Mouse (Mus musculus) T-helper 2 cell (primary cell): ENCODE results near the gene Tmem132d.

Experiments used
- in situ Hi-C: fragments of 300-600 bp; cut with MboI, MseI; formaldehyde crosslinking; loops from one replicate; pipeline ENCODE4 v1.15.1; 2025; ENCODE audit warnings: high pct_unique_total_duplicates

Gene Tmem132d

DNA sequence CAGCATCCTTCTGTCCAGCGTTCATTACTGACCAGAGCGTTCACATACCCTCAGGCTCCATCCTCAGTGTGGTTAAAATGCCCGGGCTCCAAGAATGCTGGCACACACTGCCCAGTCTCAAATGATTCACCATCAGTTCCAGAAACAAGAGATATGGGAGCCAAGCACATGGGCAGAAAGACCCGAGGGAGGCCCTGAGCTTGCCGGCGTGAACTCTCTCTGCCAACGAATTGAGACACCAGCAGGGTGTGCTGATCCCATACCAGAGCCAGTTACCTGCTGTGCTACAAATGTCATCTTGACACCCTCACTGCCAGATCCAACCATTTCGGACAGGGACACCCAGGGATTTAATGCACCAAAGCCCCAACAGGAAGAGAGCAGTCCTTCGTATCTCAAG is 25.3 kb downstream of the Tmem132d start:
- in situ Hi-C loops = no loop called here

DNA sequence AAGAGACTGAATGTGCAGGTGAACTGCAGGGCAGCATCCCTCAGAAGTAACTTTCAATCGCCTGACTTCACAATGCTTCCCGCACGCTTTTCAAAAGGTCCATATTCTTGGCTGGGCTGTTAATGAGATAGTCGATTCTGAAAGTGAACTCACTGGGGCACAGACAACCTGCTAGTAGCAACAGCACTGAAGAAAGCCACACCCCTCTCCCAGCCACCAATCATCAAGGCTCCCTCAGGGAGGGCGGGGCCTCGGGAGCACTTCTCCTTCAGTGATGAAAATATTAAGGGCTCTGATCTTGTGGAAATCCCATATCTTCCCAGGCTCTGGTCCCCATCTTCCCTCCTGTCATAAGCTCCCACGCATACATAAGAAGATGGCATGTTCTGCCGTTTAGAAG is 27.8 kb downstream of the Tmem132d start:
- in situ Hi-C loops = no loop called here

DNA sequence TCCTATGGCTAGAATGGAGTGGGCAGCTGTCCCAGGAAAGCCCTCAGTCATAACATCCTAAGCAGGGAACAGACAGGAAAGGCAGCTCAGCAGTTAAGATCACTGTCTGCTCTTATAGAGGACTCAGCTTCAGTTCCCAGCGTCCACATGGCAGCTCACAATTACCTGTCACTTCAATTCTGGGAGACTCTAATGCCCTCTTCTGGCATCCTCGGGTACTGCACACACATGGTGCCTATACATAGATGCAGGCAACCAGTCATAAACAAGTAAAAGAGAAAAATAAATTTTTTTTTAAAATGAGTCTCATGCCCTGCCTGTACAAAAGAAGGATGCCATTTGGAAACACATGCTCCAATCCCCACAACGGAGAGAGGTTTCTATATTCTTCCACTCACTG is 28.7 kb downstream of the Tmem132d start:
- in situ Hi-C loops = no loop called here

DNA sequence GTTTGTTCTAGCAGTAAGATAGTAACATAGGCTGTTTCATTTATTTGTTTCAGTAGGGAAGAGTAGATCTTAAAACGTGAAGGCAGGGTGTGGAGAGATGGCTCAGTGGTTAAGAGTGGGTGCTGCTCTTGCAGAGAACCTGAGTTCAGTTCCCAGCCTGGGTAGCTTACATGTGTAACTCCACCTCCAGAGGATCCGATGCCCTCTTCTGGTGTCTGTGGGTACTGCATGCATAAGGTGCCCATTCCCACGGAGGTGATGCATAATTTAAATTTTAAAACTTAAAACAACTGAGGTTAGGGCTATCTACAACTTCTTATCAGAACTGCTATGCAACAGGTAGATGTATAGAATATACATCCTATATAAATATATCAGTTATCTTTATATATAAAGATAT is 40.5 kb downstream of the Tmem132d start:
- in situ Hi-C loops = no loop called here

DNA sequence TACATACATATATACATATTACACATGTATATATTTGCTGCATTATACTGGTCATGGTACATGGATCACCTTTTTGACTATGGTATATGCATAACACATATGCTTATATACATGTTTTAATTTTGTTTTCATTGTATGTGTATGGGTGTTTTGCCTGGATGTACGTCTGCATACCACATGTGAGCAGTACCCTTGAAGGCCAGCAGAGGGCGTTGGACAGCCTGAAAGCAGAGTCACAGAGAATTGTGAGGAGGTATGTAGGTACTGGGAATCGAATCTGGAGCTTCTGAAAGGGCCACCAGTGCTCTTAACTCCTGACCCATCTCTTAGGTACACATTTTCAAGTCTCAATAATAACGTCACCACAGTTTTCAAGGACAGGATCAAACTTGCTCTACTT is 43.2 kb downstream of the Tmem132d start:
- in situ Hi-C loops = no loop called here

DNA sequence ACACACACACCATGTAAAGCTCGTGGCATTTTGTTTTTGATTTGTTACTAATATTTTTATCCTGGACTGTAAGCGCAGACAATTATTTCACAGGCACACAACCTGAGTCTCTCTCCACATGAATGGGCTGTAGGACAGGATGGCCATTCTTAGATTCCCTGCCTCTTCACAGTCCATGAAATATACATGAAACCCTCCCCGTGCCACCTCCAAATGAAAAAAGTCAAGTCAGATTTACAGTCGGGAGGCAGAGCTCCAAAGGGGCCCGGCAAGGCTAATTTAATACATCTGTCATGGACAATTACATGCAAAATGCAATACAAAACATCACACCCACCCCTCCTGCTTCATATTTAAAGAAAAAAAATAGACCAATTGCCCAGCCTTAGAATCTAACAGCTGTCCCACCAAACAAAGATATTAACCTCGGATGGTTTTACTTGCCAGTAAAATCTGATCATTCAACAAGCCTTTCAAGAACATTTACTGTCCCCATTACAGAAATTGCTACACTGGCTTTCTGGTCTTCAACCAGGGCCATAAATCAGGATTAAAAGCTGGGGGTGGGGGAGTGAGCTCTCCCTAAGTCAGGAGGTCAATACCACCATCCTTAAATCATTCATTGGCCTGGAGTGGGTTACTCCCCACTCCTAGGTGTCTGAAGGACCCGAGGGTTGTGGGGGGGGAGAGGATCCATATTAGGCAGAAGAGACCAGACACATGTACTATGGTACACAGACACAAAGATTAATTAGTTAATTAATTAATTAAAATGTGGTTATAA is 44.3 kb downstream of the Tmem132d start:
- in situ Hi-C loops = no loop called here

DNA sequence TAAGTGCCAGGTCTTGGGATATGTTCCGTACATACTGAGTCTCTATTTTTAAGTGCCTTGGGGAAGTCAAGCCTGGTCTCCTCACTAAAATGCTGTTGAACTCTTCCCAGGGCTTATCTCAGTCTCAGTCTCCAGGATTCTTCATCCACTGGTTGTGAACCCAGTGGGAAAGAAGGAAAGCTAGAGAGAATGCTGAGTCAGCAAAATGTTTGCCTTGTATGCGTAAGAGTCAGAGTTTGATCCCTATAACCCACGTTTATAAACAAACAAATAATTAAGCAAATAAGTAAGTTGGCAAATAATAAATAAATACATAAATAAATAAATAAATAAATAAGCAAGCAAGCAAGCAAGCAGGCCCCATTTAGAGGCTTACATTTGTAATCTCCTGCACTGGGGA is 63.1 kb downstream of the Tmem132d start:
- in situ Hi-C loops = no loop called here

DNA sequence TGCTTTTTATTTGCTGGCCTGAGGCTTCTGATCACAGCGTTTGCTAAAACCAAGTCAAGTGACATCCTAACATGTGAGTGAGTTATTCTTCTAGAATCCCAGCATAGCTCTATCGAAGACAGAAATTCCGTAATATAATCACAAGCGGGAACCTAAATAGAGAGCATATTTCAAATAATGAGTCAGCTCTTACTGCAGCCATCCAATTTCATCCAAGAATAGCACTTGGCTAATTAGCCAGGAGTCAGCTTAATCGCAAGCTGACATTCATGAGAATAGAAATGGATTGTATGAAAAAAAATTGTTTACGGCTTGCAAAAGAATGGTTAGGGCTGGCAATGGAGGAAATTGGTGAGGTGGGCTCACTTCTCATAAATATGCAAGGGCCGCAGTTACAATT is 63.8 kb downstream of the Tmem132d start:
- in situ Hi-C loops = no loop called here

DNA sequence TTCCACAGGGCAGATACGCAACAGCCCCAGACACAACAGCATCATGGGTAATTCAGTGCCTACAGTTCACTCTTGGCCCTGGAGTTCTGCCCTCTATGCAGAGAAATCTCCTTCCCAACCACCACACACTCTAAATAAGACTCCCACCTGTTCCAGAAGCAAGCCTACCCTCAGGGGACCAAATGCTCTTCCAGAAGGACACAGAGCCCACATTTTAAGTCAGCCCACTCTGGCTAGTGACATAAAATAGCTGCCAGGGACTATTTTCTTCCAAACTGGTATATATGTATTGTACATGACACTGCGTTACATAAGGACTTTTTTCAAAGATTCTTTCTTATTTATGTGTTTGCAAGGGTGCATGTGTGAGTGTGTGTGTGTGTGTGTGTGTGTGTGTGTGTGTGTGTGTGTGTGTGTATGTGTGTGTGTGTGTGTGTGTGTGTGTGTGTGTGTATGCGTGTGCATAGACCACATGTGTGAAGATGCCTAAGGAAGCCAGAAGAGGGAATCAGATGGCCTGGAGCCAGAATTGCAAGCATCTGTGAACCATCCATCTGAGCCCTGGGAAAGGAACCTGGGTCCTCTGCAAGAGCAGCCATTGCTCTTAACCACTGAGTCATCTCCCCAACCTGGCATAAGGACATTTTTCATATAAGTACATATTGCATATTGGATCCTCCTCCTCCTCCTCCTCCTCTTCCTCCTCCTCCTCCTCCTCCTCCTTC is 67.5 kb downstream of the Tmem132d start:
- in situ Hi-C loops = no loop called here

DNA sequence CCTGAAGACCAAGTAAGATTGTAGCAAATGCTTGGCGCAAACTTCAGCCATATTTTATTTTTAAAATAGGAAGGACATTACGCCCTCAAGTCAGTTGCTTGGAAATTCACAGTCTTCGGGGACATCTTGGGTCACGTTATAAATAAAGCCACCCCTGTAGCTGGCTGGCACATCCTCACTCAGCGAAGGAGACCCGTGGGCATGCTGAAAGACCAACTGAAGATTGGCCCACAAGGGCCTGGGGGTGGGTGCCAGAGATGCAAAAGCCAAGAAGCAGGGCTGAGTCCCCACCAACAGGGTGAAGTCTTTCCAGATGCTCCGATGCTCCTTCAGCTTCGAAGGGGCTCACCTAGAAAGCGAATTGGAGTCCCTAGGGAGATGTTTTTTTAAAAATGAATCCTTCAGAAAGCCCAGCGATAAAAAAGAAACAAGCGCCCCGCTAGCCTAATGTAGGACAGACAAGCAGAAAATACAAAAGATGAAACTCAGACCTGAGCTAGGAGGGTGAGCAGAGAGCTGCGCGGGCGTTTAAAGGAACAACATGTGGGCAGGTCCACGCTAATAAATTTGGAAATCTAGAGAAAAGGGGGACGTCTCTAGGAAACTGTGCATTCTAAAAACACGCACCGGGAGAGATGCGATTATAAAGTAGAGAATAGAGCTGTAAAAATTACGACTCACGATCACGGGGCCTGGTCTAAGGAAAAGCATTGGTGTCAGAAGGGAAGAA is 71.8 kb downstream of the Tmem132d start:
- in situ Hi-C loops = no loop called here

DNA sequence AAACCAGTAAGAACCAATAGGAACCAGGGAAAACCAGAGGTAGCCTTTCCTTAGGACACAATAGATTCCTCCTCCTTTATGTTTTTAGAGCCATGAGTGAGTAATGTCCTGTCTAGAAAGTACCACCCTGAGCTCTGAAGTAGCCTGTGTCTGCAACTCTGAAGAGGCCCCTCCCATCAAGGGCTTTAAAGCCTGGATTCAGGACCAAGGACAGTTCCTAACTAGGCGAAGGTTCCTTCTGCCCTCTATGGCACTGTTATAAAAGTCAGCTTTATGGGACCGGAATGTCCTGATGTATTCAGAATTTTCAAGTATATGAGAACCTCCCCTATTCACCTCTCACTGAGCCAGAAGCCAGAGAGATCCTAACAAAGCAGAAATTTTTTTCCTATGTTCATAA is 84.0 kb downstream of the Tmem132d start:
- in situ Hi-C loops = no loop called here

DNA sequence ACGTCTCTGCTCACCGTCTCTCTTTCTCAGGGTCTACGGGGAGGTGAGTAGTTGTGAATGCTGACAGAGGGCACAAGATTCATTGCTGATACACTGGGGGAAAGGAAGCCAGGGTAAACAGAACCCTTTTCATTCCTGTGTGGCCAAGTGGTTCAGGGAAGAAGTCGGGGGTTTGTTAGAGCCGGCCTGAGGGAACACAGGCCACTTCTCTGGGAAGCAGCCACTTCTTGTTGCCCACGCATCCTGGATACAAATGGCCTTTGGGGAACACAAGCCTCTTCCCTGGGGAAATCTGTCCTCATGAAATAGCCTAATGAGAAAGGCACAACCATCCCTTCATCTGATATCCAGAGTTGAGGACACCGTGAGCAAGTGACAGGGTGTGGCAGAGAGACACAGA is 96.0 kb downstream of the Tmem132d start:
- in situ Hi-C loops = no loop called here

DNA sequence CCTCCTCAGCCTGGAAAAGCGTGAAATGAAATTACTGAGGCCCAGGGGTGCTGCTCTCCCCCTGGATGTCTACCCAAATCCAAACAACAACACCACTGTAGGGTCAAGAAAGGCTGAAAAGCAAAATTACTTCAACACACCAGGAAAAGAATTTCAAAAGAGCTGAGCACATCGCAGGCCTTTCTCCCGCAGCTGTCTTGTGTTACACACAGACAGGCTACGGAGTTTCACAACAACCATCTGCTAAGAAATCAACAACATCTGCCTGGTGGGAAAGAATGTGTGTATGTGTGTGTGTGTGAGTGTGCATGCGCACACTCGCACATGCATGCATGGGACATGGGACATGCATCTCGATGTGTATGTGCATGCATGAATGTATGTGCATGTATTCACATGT is 100.1 kb downstream of the Tmem132d start:
- in situ Hi-C loops = no loop called here

DNA sequence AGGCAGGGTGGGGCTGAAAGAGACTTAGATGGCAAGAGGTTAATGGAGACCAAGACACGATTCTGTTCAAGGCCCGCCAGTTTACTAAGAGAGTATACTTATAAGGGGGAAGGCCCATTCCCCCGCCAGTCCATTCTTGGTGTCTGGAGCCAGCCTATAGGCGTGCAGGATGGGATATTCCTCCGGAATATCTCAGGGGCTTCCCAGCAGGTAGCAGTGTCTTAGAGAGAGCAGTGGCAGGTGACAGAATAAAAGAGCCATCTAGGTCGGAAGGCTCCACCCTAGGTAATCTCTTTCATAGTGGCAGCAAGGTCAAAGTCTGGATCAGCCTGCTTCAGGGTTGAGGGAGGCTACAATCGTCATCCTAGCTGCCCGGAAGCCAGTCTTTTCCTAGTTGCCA is 102.5 kb downstream of the Tmem132d start:
- in situ Hi-C loops = no loop called here

DNA sequence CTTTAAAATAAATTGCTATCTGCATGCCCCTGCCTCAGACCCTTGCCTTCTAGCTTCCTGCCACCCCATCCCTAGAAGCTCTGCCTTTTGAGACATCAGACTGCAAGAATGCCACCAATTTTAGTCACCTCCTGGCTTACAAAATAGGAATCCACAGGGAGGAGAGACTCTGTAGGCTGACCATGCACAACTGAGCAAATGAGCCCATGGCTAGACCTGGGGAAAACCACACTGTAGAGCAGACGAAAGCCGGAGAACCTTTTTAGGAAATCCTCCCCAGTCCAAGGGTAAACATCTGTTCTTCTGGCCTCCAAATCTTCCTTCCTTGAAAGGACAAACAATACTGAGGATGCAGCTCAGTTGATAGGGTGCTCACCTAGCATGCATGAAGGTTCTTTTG is 130.5 kb downstream of the Tmem132d start:
- in situ Hi-C loops = no loop called here

DNA sequence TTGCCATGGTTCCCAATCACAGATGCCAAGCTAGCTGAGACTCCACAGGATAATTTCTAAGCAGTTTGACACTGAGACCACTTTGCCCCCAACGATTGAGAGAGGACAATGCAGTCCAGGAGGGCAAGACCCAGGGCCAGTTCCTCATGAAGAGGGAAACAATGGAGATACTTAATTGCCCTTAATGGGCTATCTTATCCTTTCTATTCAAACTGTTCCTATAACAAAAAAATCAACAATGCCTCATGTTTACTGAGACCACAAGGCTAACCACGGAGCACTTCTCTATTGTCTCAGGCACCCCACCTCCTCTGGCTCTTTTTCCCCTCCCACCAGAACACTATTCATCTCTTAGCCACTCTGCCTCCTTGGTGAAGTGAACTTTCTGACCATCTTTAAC is 141.7 kb downstream of the Tmem132d start:
- in situ Hi-C loops = no loop called here

DNA sequence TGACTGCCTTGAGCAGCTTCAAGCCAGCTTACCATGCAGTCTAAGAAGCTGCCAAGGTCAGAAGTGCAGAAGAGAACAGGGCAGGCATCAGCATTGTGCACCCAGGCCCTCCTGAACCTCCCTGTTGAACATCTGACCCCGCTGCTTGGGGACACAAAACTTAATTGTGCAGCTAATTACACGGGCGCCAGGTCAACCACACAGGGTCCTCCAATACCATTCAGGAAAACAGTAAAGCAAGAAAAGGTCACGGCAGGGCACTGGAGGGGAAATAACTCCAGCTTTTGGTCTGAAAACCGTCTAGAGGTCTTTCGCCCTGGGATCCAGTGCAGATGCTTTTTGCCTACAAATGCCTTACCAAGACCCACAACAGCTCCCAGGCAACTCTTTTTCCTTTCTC is 159.6 kb downstream of the Tmem132d start:
- in situ Hi-C loops = no loop called here

DNA sequence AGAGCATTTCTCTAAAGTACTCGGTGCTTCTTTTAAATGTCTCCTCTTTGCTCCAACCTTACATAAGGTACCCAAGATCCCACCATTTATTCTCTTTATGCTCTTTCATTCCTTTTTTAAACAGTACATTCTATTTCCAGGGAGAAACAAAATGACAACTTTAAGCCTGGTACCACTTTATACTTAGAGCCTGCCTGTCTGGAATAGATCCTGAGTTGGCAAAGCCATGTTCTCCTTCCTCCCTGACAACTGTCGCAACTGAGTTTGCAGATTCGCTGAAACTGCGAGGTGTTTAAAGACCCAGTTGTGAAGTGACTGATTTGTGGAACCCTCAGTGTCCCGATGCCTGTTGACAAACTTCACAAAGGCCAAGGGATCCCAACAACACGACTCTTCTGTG is 165.5 kb downstream of the Tmem132d start:
- in situ Hi-C loops = no loop called here

DNA sequence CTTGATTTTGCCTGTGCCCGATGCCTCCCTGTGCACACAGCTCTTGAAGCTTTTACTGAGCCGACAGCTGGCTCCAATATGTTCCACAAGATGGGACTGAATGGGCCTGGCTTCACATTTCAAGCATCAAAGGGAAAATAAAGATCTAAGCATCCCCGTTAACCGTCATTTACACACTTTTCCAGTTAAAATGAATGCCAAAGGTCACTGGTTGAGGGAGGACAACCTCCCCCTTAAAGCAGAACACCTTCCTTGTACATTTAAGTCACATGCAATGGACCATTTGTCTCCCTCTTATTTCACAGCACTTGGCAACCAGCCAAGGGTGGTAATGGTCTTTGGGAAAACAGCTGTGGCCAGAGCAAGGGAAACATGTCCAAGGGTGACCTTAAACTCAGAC is 188.7 kb downstream of the Tmem132d start:
- in situ Hi-C loops = no loop called here

DNA sequence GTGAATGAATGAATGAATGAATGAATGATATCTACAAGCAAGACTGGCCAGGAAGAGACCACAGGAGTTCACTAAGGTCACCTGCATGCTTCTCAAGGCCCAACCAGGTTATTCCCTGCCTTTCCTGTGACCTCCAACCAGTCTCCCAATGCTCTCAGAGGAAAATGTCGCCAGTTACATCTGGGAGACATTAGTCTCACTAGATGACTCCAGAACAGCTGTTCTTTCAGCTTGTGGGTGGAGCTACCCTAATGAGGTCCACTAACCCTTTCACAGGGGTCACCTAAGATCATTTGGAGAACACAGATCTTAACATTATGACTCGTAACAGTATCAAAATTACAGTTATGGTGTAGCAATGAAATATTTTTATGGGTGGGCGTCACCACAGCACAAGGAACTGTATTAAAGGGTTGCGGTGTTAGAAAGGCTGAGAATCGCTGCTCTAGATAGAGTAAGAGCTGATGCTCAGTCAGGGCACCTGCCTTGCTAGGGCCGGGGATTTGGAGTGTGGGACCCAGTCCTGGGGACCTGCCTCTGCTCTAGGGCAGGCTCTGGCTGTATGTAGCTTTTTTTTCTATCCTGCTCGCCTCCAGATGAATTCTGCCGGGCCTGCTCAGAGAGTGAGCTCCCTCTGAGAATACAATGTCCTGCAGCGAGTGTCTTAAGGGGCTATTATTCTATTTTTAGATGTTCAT is 196.1 kb downstream of the Tmem132d start:
- in situ Hi-C loops = no loop called here

DNA sequence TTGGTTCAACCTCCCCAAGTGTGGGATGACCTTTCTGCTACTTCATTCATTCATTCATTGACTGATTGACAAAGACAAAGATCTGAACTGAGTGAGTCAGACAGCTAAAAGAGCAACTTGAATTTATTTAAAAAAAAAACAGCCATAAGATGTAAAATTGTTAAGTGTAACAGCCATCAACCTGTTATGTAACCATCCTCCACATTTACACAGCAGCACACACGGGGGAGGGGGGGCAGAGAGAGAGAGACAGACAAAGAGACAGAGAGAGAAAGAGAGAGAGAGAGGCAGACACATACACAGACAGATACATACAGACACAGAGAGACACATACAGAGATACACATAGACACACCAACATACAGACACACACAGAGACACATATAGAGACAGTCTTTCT is 197.3 kb downstream of the Tmem132d start:
- in situ Hi-C loops = no loop called here

DNA sequence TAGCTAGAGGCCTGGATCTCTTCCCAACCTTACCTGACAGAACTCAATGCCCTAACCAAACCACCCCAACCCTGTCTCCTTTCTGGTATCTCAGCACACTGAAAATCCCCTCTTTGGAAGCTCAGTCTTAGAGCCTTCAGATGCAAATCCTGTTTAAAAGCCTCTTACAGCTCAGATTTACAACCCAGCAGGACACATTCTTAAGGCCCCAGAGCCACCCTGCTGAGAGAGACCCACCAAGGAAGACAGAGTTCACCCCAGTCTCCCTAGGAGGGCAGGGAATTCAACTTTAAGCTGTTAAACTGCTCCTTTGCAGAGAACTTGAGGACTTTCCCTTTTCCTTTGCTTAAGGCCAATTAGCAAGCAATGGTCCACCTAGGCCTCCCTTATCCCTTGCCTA is 199.8 kb downstream of the Tmem132d start:
- in situ Hi-C loops = no loop called here
